In the genomic region with DNA sequence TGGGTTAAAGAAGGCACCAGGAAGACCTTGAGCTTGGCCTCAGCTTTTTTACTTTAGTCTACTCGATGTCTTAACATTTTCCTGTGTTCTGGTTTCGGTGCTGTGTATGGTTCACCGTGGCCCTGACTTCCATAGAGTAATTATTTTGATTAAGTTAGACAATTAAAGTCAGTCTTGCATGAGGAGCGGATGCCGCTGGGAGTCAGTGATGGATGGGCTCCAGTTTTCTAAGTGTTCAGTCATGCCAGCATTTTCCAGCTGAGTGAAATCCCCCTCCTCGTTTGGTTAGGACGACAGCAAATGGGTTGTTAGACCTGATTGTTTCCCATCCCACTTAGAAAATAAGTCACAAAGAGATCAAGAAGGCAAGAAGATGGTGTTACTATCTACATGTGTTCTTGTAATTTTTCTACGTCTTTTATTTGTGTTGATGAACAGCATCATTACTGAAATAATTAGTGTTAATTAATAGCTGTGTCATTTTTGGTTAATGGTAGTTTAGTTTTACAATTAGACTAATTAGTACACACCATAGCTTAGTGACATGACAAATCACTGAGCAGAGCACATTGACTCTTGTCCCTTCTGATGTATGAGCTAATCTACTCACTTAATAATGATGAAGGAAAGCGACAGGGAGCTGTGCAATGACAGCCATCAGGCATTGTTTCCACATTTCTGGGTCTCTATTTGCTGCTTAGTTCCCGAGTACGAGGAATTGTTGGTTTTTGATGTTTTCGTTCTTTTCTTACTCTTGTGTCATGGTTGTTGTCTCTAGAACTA, we compare ENCODE assay signal across 15 mouse cellular contexts.
DNase-seq lines count a peak whose midpoint lies in the region; ATAC-seq and TF ChIP-seq lines count a peak whose summit lies in the region.
"Had no signal": no experiment of that assay in that cellular context is flagged by ENCODE, and none has a peak within 500 bp of the region (broad histone marks: within the 10 kb centered on the region; RNA-seq: fewer than 3 reads in every experiment).

No protein-coding gene starts in this region.

- 0 out of 2 replicates have a peak, but pooled peaks have one; percentile 25 for ATAC-seq in forebrain, postnatal 0 days
- ATAC-seq in neural tube, embryonic 14.5 days (ENCODE audit: low read depth), result peak; percentile 86
- ATAC-seq: intestine, embryonic 16.5 days had no signal

- no peak overlapping the region for H3K27ac ChIP-seq in forebrain, postnatal 0 days (ENCODE audit: low read depth, low read length)
- H3K27ac ChIP-seq in neural tube, embryonic 14.5 days (ENCODE audit: low read depth, low read length), result no peak overlapping the region
- H3K27ac ChIP-seq: embryonic facial prominence, embryonic 15.5 days; limb, embryonic 10.5 days; liver, embryonic 15.5 days had no signal

- 33% methylated on average over 12 of the region's 12 CpGs for WGBS in forebrain, postnatal 0 days
- 35% methylated on average over 12 of the region's 12 CpGs for whole genome bisulfite sequencing in neural tube, embryonic 14.5 days

- no peaks in the 10 kb centered on the region for H3K9me3 ChIP-seq in forebrain, postnatal 0 days (ENCODE audit: low read length)
- no peaks in the 10 kb centered on the region for H3K9me3 ChIP-seq in neural tube, embryonic 14.5 days (ENCODE audit: control insufficient read depth, low read length)
- H3K9me3 ChIP-seq: embryonic facial prominence, embryonic 15.5 days; limb, embryonic 10.5 days; liver, embryonic 15.5 days had no signal

- H3K36me3 ChIP-seq in forebrain, postnatal 0 days (ENCODE audit: insufficient read depth), result no peaks in the 10 kb centered on the region
- no peaks in the 10 kb centered on the region for H3K36me3 ChIP-seq in neural tube, embryonic 14.5 days (ENCODE audit: control insufficient read depth, insufficient read depth, low read length)
- H3K36me3 ChIP-seq: embryonic facial prominence, embryonic 15.5 days; limb, embryonic 10.5 days; liver, embryonic 15.5 days had no signal

- intact Hi-C loops in left cerebral cortex, postnatal 4 days (cut with DNase I), result no loop called here
- intact Hi-C loops in heart, postnatal 14 days (cut with DNase I), result no loop called here

- no peaks in the 10 kb centered on the region for H3K4me1 ChIP-seq in forebrain, postnatal 0 days (ENCODE audit: insufficient read depth)
- no peaks in the 10 kb centered on the region for H3K4me1 ChIP-seq in neural tube, embryonic 14.5 days (ENCODE audit: control insufficient read depth, insufficient read depth, low read length)
- H3K4me1 ChIP-seq: embryonic facial prominence, embryonic 15.5 days; limb, embryonic 10.5 days; liver, embryonic 15.5 days had no signal

- H3K4me2 ChIP-seq in forebrain, postnatal 0 days (ENCODE audit: low read depth), result no peak overlapping the region
- no peak overlapping the region for H3K4me2 ChIP-seq in neural tube, embryonic 14.5 days (ENCODE audit: low read depth, low read length)
- H3K4me2 ChIP-seq: embryonic facial prominence, embryonic 15.5 days; liver, embryonic 15.5 days had no signal

- peak; percentile 17 for DNase-seq in embryo, embryonic 11 days
- DNase-seq in embryo, embryonic 10 days (ENCODE audit: low spot score), result no peak
- peak; percentile 77 for DNase-seq in left cerebral cortex, postnatal 4 days
- DNase-seq in left cerebral cortex, adult 9 months (ENCODE audit: low spot score in 2 of 2), result no peak
- DNase-seq in forebrain, postnatal 0 days, result peak; percentile 40
- DNase-seq in right cerebral cortex, postnatal 25 days, result no peak
- no peak for DNase-seq in heart, postnatal 14 days
- DNase-seq: cerebellum, adult 11-12 months; lung, postnatal 4 days; thymus, adult 2 months had no signal

- no peaks in the 10 kb centered on the region for H3K27me3 ChIP-seq in forebrain, postnatal 0 days (ENCODE audit: insufficient read depth, low read length)
- H3K27me3 ChIP-seq in neural tube, embryonic 14.5 days (ENCODE audit: control insufficient read depth, insufficient read depth, low read length), result no peaks in the 10 kb centered on the region
- H3K27me3 ChIP-seq: embryonic facial prominence, embryonic 15.5 days; liver, embryonic 15.5 days had no signal

- no peak overlapping the region for H3K4me3 ChIP-seq in forebrain, postnatal 0 days (ENCODE audit: low read depth, low read length)
- H3K4me3 ChIP-seq in neural tube, embryonic 14.5 days (ENCODE audit: low read depth, low read length), result no peak overlapping the region
- H3K4me3 ChIP-seq: embryonic facial prominence, embryonic 15.5 days; limb, embryonic 10.5 days; liver, embryonic 15.5 days had no signal

- TF ChIP-seq CTCF in forebrain, postnatal 0 days (IDR thresholded peaks at IDR 0.05; ENCODE audit: low read depth), result no peak

- no peak overlapping the region for H3K9ac ChIP-seq in forebrain, postnatal 0 days
- no peak overlapping the region for H3K9ac ChIP-seq in neural tube, embryonic 14.5 days (replicated peaks; ENCODE audit: low read depth, low read length)
- H3K9ac ChIP-seq: embryonic facial prominence, embryonic 15.5 days; liver, embryonic 15.5 days had no signal

Comparison
In these comparisons a context has a peak if more than half of its experiments do, and no peak if none do; other contexts are left out.
1. DNase-seq: peak in embryo, embryonic 11 days (single experiment), left cerebral cortex, postnatal 4 days (single experiment) and forebrain, postnatal 0 days (single experiment); none in embryo, embryonic 10 days (single experiment), left cerebral cortex, adult 9 months (0 of 2), right cerebral cortex, postnatal 25 days (single experiment) and heart, postnatal 14 days (0 of 2).